Mouse (Mus musculus) liver, postnatal 0 days (tissue): ENCODE measurements around the gene Tmem229b.

ENCODE experiments used
- CTCF ChIP-seq: sonication (generic); IDR thresholded peaks from 2 replicates; pipeline ENCODE4 v1.5.1; 2016; ENCODE audit warnings: antibody characterized with exemption, low read depth
- EP300 ChIP-seq: IDR thresholded peaks from 2 replicates; pipeline ENCODE4 v1.6.1; 2016; ENCODE audit warnings: antibody characterized with exemption, low read depth, mild to moderate bottlenecking

DNA sequence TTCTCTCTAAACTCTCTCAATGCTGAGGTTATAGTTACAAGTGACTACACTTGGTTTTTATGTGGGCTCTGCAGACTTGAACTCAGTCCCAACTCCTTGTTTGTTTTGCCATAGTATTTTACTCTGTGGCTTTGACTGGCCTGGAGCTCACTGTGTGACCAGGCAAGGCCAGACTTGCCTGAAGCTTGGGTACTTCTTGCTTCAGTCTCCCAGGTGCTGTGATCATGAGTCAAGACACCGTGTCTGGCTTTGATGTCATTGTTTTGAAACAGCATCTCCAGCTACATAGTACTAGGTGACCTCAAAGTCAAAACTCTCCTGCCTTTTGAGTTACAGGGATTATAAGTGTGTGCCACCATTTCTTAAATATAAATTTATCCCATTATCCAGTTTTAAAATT lies 77.5 kb downstream of the Tmem229b start:
- TF ChIP-seq CTCF, result no peak
- TF ChIP-seq EP300, result no peak
